Mouse (Mus musculus) bone marrow macrophage, adult 2 months (primary cell): ENCODE results near the gene Ncoa4.
"Not testable (repeated sequence)": the region's sequence is repeated elsewhere in the genome, so short reads cannot be mapped to it uniquely, and the experiment has no call there.

ENCODE experiments used
- CTCF ChIP-seq: IDR thresholded peaks from 2 replicates; pipeline ENCODE4 v1.5.1; 2012; ENCODE audit warnings: low read depth, mild to moderate bottlenecking, low read length, moderate library complexity
- POLR2A ChIP-seq: IDR thresholded peaks from 2 replicates; pipeline ENCODE4 v1.6.1; 2012; ENCODE audit warnings: mild to moderate bottlenecking, low read depth, low read length, borderline replicate concordance

DNA sequence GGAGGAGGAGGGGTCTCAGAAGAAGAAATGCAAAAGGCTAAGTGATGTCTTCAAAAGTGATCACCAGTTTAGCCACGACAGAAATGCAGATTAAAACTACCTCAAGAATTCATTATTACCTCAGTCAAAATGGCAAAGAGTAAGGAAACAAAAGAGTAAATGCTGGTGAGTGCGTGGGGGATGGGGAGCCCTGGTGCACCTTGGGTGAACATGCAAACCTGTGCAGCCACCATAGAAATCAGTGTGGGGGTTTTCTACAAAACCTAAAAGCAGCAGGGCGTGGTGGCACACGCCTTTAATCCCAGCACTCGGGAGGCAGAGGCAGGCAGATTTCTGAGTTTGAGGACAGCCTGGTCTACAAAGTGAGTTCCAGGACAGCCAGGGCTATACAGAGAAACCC, 34.4 kb upstream of the Ncoa4 start:
- TF ChIP-seq POLR2A, CTCF: not testable (repeated sequence)
